Mouse (Mus musculus) heart, postnatal 0 days (tissue): ENCODE results near the gene Gm48551. TPM values are rescaled to one million over a fixed set of nuclear protein-coding genes. Genes with fewer than 3 reads are reported as not detected.

Source experiments
- ATAC-seq: fragments of 200-750 bp; cut with Nextera tagmentation; 2 replicates; pipeline ENCODE4 v1.8.0; 2017; ENCODE audit warnings: low read depth, moderate number of reproducible peaks, moderate library complexity; ENCODE audit not compliant: insufficient read depth
- DNase-seq: peaks from one replicate; pipeline ENCODE4 v3.0.0-alpha.2; 2016; ENCODE audit warnings: low spot score
- H3K27ac ChIP-seq: fragments of 300-500 bp; sonication (generic); 2 replicates; pipeline ENCODE4 v1.5.1; 2014; ENCODE audit warnings: low read depth, mild to moderate bottlenecking
- H3K27me3 ChIP-seq: fragments of 300-500 bp; sonication (generic); 2 replicates; pipeline ENCODE4 v1.6.1; 2014; ENCODE audit warnings: low read length, mixed read lengths; ENCODE audit not compliant: control insufficient read depth, insufficient read depth
- H3K36me3 ChIP-seq: fragments of 300-500 bp; sonication (generic); replicated peaks from 2 replicates; pipeline ENCODE4 v1.6.1; 2014; ENCODE audit warnings: low read length, mixed read lengths; ENCODE audit not compliant: control insufficient read depth, insufficient read depth
- H3K4me1 ChIP-seq: fragments of 300-500 bp; sonication (generic); 2 replicates; pipeline ENCODE4 v1.6.1; 2014; ENCODE audit warnings: antibody characterized with exemption; ENCODE audit not compliant: control insufficient read depth, insufficient read depth
- H3K4me2 ChIP-seq: fragments of 300-500 bp; sonication (generic); 2 replicates; pipeline ENCODE4 v1.6.1; 2014; ENCODE audit warnings: low read depth, mild to moderate bottlenecking, low read length, moderate library complexity
- H3K4me3 ChIP-seq: fragments of 300-500 bp; sonication (generic); 2 replicates; pipeline ENCODE4 v1.5.1; 2014; ENCODE audit warnings: low read depth, low read length
- H3K9ac ChIP-seq: fragments of 300-500 bp; sonication (generic); replicated peaks from 2 replicates; pipeline ENCODE4 v1.6.1; 2014; ENCODE audit warnings: low read depth, low read length, mixed read lengths
- H3K9me3 ChIP-seq: fragments of 300-500 bp; sonication (generic); replicated peaks from 2 replicates; pipeline ENCODE4 v1.6.1; 2016; ENCODE audit warnings: low read length; ENCODE audit not compliant: control insufficient read depth
- CTCF ChIP-seq: IDR thresholded peaks from 2 replicates; pipeline ENCODE4 v1.5.1; 2016; ENCODE audit warnings: antibody characterized with exemption, control low read depth, low read depth
- EP300 ChIP-seq: IDR thresholded peaks from 2 replicates; pipeline ENCODE4 v1.6.1; 2016; ENCODE audit warnings: antibody characterized with exemption, low read depth
- WGBS: fragments of 180-500 bp; shearing (Covaris S2); extraction: QIAGEN DNeasy Blood & Tissue Kit; methylation state at CpG from one replicate; pipeline ENCODE4 v1.1.7; 2014; 5-methylcytosine and 5-hydroxymethylcytosine counted together
- polyA plus RNA-seq: library from polyadenylated mRNA; unstranded; fragments of >200 nt; fragmentation: Nextera tagmentation; extraction: Ambion mirVana; gene quantifications from 2 replicates; pipeline ENCODE4 v1.2.1, GENCODE M21; 2015
- total RNA-seq: library from RNA; depleted of rRNA; stranded (reverse); fragments of >200 nt; gene quantifications from 2 replicates; pipeline ENCODE4 v1.2.3, GENCODE M21; 2014; ENCODE audit warnings: low replicate concordance

Gene Gm48551
- total and polyA plus RNA-seq, 2 experiments from 2014 or later: 0.11 to 1.1 TPM

DNA sequence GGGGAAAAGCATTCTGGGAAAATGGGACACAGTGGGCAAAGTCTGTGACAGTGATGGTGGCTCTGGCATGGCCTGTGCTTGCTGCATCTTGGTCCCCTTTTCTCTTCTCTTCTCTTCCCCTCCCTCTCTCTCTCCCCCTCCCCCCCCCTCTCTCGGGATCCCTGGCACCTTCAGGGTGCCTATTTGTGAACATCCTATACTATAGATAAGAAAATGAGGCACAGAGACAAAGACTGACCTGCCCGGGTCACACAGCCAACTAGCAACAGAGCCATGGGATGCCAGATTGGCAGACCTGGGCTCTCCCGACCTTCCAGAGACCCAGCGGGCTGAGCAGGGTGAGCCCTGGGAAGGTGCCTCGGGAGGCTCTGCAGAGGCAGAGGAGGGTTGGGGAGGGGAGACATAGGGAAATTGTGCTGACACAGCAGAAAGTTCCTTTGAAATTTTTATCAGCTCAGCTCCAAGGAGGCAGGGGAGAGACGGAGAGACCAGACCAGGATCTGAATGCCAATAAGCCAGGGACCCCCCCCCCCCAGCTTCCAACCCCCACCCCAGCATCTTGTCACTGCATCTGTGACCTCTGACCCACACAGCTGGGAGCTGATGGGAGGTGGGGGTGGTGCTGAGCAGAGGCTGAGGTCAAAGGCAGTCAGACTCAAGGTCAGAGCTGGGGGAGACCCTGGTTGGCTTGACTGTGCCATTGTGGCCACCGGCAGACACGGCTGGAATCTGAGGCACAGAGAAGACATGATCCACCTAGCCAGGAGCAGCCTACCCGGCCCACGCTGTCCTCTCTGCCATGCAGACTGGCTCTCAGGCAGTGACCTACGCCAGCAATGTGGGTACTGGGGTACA lies 34.2 kb downstream of the Gm48551 start:
- Histone ChIP-seq H3K36me3 (peaks cover 17% of the 10 kb centered on the region), H3K27me3 (no peaks in the 10 kb centered on the region), H3K4me1 (peaks cover 65% of the 10 kb centered on the region), H3K4me3 (no peak overlapping the region), H3K9me3 (no peaks in the 10 kb centered on the region), H3K9ac (0 out of 2 replicates have a peak overlapping the region, but pooled peaks have one; percentile 11), H3K27ac (no peak overlapping the region), H3K4me2 (no peak overlapping the region)
- TF ChIP-seq CTCF: no peak
- no peak for TF ChIP-seq EP300
- DNase-seq: no peak
- no peak for ATAC-seq
- WGBS: 51% methylated on average over 11 of the region's 11 CpGs

- Histone ChIP-seq H3K36me3 (peaks cover 17% of the 10 kb centered on the region), H3K27me3 (no peaks in the 10 kb centered on the region), H3K4me3 (no peak overlapping the region), H3K27ac (no peak overlapping the region), H3K9me3 (no peaks in the 10 kb centered on the region), H3K9ac (no peak overlapping the region), H3K4me2 (no peak overlapping the region), H3K4me1 (peaks cover 60% of the 10 kb centered on the region)
- ATAC-seq (no peak), DNase-seq (no peak)
- 93% methylated on average over 10 of the region's 10 CpGs for WGBS
- TF ChIP-seq EP300: no peak
- TF ChIP-seq CTCF: no peak
These were observed 35.1 kb downstream of the Gm48551 start for GRCm38 (mm10) chr10:81419111-81419928.

DNA sequence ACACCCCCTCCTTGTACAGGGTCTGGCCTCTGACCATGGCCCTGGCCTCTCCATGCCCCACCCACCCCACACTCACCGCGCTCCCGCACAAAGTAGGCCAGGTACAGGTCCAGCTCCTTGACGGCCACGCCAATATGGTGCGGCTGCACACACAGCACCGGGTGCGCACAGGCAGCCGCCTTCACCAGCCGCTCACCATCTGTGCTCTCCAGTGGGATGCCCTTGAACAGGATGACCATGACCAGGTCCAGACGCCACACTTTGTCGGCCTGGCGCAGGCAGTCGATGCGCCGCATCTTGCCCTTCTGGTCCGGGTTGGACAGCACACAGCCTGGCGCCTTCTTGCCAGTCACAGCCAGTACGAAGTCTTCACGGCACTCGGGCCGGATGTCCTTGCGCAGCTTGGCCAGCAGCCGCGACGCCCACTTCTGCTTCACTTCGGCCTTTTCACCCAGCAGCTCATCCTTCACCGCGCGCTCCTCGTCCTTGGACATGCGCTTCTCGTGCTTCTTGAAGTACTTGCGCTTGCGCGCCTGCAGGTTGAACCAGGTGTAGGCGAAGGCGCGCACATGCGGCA lies 36.0 kb downstream of the Gm48551 start:
- ATAC-seq: no peak
- Histone ChIP-seq H3K4me2 (no peak overlapping the region), H3K27ac (no peak overlapping the region), H3K36me3 (peaks cover 17% of the 10 kb centered on the region), H3K27me3 (no peaks in the 10 kb centered on the region), H3K9ac (no peak overlapping the region), H3K4me3 (no peak overlapping the region), H3K9me3 (no peaks in the 10 kb centered on the region), H3K4me1 (peaks cover 58% of the 10 kb centered on the region)
- WGBS: 89% methylated on average over 40 of the region's 40 CpGs
- no peak for DNase-seq
- TF ChIP-seq EP300 (no peak), CTCF (no peak)

- TF ChIP-seq CTCF: no peak
- no peak for TF ChIP-seq EP300
- H3K36me3 ChIP-seq: peaks cover 17% of the 10 kb centered on the region
- no peaks in the 10 kb centered on the region for H3K27me3 ChIP-seq
- H3K4me3 ChIP-seq: no peak overlapping the region
- no peak overlapping the region for H3K4me2 ChIP-seq
- peak overlapping the region; percentile 22; the same call in 1 of the 2 replicates for H3K27ac ChIP-seq
- peaks cover 56% of the 10 kb centered on the region for H3K4me1 ChIP-seq
- ATAC-seq: no peak
- WGBS: 73% methylated on average over 4 of the region's 4 CpGs
- DNase-seq: no peak
- no peaks in the 10 kb centered on the region for H3K9me3 ChIP-seq
- H3K9ac ChIP-seq: no peak overlapping the region
These were observed 37.0 kb downstream of the Gm48551 start for GRCm38 (mm10) chr10:81421041-81421796.

DNA sequence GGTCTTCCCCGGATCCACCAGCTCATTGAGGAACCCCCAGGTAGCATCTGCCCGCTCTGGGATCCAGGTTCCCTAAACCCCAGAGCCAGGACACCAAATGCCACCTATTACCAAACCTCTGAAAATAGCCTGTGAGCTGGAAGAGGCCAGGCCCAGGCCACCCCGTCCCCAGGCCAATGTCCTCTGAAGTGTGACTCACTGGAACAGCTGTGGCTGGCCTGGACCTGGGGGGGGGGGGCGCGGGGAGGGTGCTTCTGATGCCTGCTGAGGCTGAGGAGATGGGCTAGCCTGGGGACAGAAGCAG lies 37.5 kb downstream of the Gm48551 start:
- H3K9ac ChIP-seq: no peak overlapping the region
- no peak for TF ChIP-seq EP300
- H3K4me1 ChIP-seq: peaks cover 50% of the 10 kb centered on the region
- DNase-seq (no peak), ATAC-seq (no peak)
- no peak overlapping the region for H3K4me3 ChIP-seq
- no peak overlapping the region for H3K27ac ChIP-seq
- peaks cover 17% of the 10 kb centered on the region for H3K36me3 ChIP-seq
- H3K9me3 ChIP-seq: no peaks in the 10 kb centered on the region
- H3K4me2 ChIP-seq: no peak overlapping the region
- H3K27me3 ChIP-seq: no peaks in the 10 kb centered on the region
- 70% methylated on average over 5 of the region's 5 CpGs for WGBS
